Mouse (Mus musculus) left cerebral cortex, adult 9 months (tissue): Measurements from ENCODE around the gene Col5a3.
"Not testable (repeated sequence)": the region's sequence is repeated elsewhere in the genome, so short reads cannot be mapped to it uniquely, and the experiment has no call there.

Experiments
- DNase-seq, 2 experiments: peaks; one replicate each; pipeline ENCODE4 v3.0.0; 2022; ENCODE audit warnings: low spot score in 2 of 2

The Col5a3 gene

DNA sequence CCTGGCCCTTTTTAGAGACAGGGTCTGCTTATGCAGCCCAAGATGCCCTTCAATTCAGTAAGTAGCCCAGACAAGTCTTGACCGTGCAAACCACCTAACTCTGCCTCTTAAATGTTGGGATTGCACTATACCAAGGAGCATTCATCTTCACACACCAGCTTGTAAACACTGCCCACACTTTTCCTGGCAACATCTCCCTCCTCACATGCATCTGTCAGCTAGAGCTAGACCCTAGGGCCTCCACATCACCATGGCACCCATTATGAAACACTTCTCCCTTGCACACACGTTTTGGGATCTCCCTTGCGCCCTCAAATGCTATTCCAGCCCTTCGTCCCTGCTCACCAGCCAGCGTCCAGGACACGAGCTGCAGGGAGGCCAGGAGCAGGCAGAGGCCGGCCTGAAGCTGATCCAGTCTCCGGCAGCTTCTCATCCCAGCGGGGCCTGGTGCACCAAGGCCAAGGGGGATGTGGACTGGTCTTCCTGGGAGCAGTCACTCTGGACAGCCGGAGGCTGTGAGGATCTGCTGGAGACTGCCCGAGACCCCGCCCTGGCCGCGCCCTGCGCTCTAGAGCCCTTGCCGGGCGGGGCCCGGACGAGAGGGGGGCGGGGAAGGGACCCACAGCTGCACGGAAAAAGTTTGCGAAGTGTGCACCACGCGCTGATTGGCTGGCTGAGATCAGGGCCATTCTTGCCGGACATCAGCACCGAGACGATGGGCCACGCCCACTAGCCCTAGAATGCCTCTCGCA lies at the start of gene Col5a3:
Col5a3 (minus strand) TSS at position 547 of the 752 bp plus-strand sequence.
- DNase-seq: no peak

DNA sequence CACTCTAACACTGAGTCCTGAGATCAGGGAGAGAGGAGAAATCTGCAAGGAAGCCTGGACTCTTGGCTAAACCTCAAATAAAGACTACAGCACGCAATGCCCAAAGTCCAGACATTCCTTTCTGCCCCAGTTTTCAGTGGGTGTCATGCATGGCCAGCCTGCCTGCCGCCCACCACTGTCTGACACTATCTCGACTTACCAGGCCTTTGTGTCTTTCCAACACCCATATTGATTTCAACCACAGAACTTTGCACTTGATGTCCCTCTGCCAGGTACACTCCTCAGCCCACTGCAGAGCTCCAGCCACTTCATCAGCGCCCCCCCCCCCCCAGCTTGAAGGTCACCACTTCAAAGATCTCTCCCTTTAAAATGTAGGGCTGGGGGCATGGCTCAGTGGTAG lies 47.4 kb upstream of the Col5a3 start:
- no peak for DNase-seq

GRCm38 (mm10) chr9:20861821-20862220 lies 47.0 kb upstream of the Col5a3 start:
- no peak for DNase-seq

- DNase-seq: no peak
These were observed 45.1 kb upstream of the Col5a3 start for GRCm38 (mm10) chr9:20859926-20860325.

DNA sequence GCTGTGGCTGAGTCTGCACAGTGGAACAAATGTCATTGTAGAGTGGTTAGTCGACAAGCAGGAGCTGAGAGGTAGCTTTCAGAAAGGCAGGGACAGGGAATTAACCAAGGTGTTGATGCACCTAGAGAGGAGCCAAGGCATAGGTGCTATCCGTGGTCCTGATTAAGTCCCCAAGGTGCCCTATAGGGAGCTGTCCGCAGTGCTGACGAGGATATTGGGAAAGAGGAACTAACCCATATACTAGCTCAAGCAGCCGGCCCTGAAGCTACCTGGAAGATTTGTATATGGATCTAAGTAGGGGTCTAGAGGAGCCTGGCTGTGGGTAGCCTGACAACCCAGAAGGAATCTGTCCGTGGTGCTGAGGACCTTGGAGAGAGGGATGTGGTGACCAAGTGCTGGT lies 42.3 kb upstream of the Col5a3 start:
- DNase-seq: no peak

GRCm38 (mm10) chr9:20850179-20850578 lies 35.3 kb upstream of the Col5a3 start:
- DNase-seq: no peak

DNA sequence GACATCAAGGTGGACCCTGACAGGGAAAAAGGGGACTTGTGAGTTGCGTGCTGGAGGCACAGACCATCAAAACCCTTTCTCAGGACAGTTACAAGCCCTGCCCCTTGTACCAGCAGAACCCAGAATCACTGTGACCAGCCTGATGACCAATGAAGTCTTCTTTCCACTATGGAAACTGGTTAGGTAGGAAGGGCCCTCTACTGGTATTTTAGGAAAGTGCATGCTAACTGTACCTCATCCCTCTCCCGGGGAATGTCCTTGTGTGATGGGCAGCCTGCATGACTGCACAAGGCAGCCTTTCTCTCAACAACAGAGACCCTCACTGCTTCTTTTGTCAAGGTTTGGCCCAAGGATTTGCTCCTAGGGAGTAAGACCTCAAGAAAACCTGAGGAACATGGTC lies 27.8 kb upstream of the Col5a3 start:
- DNase-seq: peak in 1 of 2 experiments; percentile 31

DNA sequence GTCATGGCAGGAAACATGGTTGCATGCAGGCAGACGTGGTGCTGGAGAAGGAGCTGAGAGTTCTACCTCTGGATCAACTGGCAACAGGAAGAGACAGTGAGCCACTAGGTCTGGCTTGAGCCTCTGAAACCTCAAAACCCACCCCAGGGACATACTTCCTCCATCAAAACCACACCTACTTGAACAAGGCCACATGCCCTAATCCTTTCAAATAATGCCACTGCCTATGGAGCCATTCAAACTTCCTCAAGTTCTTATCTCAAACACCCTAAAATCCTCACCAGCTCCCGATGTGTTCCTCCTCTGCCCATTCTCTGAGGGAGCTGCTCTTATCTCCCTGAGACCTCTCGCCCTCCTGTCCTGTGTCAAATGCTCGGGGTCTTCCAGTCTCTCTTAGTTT lies 27.3 kb upstream of the Col5a3 start:
- DNase-seq: no peak

DNA sequence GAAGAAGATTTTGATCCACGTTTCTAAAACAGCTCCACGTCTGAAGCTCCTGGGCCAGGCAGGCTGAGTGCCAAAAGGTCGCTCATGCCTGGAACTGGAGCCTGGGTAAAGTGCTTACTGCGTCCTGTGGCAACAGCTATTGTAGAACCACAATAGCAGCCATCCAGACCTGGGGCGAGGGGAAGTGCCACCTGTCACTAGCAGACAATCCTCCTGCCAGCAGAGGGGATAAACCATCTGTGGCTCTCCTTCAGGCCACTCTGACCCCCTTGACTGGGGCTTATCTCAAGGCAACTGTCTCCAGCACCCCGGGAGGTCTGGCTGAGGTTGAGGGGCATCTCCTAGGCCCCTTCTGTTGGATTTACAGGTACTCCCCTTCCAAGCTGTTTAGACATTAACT lies 24.1 kb upstream of the Col5a3 start:
- DNase-seq: no peak

- no peak for DNase-seq
These were observed 22.5 kb upstream of the Col5a3 start for GRCm38 (mm10) chr9:20837184-20837947.

DNA sequence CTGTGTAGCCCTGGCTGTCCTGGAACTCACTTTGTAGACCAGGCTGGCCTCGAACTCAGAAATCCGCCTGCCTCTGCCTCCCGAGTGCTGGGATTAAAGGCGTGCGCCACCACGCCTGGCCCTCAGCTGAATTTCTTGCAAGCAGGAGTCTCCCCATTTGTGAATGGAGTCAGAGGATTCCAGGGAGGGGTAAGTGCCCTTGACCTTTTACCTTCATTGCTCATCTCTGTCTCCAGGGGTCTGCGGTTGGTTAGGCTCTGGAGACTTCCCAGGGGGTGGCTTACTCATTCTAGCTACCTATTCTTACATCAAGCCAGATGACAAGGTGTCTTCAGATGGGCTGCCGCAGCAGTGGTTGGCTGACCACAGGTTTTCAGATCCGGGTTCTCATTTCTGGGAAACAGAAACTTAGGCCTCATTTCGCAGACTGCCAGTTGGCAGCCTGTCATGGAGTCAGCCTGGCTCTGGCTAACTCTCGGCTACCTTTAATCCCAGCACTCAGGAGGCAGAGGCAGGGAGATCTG lies 20.6 kb upstream of the Col5a3 start:
- DNase-seq: not testable (repeated sequence)

DNA sequence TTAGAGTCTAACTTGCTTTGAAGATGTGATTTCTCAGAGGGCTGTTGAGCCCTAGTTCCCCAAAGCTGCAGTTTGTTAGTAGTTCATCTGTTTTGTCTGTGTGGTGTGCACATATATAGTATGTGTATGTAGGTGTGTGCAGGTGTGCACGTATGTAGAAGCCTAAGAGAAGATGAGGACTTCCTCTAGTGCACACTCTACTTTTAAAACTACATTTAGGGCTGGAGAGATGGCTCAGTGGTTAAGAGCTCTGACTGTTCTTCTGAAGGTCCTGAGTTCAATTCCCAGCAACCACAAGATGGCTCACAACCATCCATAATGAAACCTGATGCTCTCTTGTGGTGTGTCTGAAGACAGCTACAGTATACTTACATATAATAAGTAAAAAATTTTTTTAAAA lies 20.0 kb upstream of the Col5a3 start:
- no peak for DNase-seq

- DNase-seq: peak; percentile 71 to 96
These were observed 16.2 kb upstream of the Col5a3 start for GRCm38 (mm10) chr9:20830901-20831643.

- no peak for DNase-seq
These were observed 13.3 kb upstream of the Col5a3 start for GRCm38 (mm10) chr9:20828127-20828526.

DNA sequence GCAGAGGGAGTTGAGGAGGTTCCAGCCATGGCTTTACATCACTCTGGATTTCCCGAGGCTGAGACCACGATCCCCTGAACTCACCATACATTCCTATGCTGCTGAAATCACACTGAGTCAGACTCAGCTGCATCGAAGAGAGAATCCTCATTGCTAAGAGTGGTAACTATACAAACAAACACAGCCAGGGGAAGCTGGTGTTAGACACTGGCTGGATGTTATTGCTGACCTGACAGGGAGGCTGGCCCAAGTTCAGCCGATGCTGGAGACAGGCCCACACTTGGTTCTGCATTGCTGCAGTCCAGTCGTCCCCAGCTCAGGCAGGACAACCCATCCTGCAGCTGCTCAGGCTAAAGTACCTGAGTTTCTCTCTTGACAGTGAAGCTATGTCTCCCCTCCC lies 10.9 kb upstream of the Col5a3 start:
- DNase-seq: no peak

GRCm38 (mm10) chr9:20822821-20823220 lies 8.0 kb upstream of the Col5a3 start:
- peak in 1 of 2 experiments; percentile 48 for DNase-seq

- DNase-seq: no peak
These were observed 5.1 kb upstream of the Col5a3 start for GRCm38 (mm10) chr9:20820001-20820400.

GRCm38 (mm10) chr9:20818236-20818635 lies 3.4 kb upstream of the Col5a3 start, which contains the start of gene Rdh8:
Gene Rdh8, plus strand, starts transcription at chr9:20818503.
- DNase-seq: no peak

DNA sequence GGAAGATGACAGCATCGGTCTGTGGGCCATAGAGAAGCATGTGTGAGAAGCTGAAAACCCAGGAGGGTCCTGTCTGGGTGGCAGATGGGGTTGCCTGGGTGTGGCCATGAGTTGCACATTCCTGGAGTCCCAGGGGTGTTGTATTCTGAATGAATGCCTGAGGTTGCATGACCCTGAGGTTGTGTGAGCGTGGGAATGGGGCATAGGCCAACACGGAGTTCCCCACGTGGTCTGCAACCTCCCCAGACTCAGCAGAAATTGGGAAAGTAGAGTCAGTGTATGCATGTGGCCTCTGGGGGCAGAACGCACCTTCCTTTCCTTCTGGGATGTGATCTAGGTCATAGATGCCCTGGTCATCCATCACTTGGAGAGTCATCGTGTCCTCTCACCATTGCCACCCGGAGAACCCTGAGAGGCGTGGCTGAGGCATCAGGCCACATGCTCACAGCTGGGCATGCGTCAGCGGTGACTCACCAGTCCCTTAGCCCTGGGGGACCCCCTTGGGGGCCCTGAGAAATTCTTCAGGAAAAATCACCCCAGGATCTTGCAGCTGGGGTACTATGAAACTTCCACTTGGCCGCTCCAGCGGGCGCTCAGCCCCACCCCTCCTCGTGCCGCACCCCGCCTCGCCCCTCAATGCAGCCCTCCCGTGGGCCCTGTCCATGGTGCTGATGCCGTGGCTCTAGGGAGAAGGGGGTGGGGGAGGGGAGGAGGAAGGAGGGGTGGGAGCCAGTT lies 2.2 kb downstream of the Col5a3 start:
- DNase-seq: no peak

GRCm38 (mm10) chr9:20810773-20811172 lies 4.1 kb downstream of the Col5a3 start:
- DNase-seq: no peak

- no peak for DNase-seq
These were observed 4.6 kb downstream of the Col5a3 start for GRCm38 (mm10) chr9:20810271-20810670.
